Mouse (Mus musculus) MEL (cell line): ENCODE measurements around the gene Aatf. TPM values are rescaled to one million over a fixed set of nuclear protein-coding genes. Genes with fewer than 3 reads are reported as not detected.

ENCODE experiments used
- DNase-seq: peaks from one replicate; pipeline ENCODE4 v3.0.0; 2011; ENCODE audit warnings: low read depth, low spot score
- H3K27ac ChIP-seq: 2 replicates; pipeline ENCODE4 v1.5.1; 2012; ENCODE audit warnings: low read depth, mild to moderate bottlenecking, control low read depth, low read length, moderate library complexity; ENCODE audit not compliant: control insufficient read depth
- H3K27me3 ChIP-seq, 2 experiments: fragments of 150-350 bp in 1 of 2; sonication (generic) in 1 of 2; 2 replicates each; pipeline ENCODE4 v1.6.1; 2012; ENCODE audit warnings: low read length in 2 of 2, mild to moderate bottlenecking in 2 of 2, improper control_type of control experiment in 1 of 2, moderate library complexity in 1 of 2; ENCODE audit not compliant: insufficient read depth in 2 of 2, control insufficient read depth in 1 of 2
- H3K36me3 ChIP-seq, 2 experiments: 2 replicates each; pipeline ENCODE4 v1.6.1; 2012 to 2014; ENCODE audit warnings: low read length in 2 of 2, improper control_type of control experiment in 1 of 2, inconsistent platforms in 1 of 2, mild to moderate bottlenecking in 1 of 2; ENCODE audit not compliant: insufficient read depth in 2 of 2, control insufficient read depth in 1 of 2
- H3K4me1 ChIP-seq, 2 experiments: fragments of 150-350 bp in 1 of 2; sonication (generic) in 1 of 2; 2 replicates each; pipeline ENCODE4 v1.6.1; 2012; ENCODE audit warnings: low read length in 2 of 2, improper control_type of control experiment in 1 of 2, mild to moderate bottlenecking in 1 of 2; ENCODE audit not compliant: insufficient read depth in 2 of 2, control insufficient read depth in 1 of 2
- H3K4me3 ChIP-seq, 2 experiments: fragments of 150-350 bp in 1 of 2; sonication (generic) in 1 of 2; 2 replicates each; pipeline ENCODE4 v1.5.1; 2012; ENCODE audit warnings: low read depth in 2 of 2, low read length in 2 of 2, mild to moderate bottlenecking in 2 of 2, moderate library complexity in 2 of 2, control low read depth in 1 of 2, improper control_type of control experiment in 1 of 2; ENCODE audit not compliant: control insufficient read depth in 1 of 2, insufficient read depth in 1 of 2
- H3K79me2 ChIP-seq: 2 replicates; pipeline ENCODE4 v1.6.1; 2012; ENCODE audit warnings: mild to moderate bottlenecking, low read length, moderate library complexity; ENCODE audit not compliant: control insufficient read depth, poor library complexity, insufficient read depth
- H3K9ac ChIP-seq: 2 replicates; pipeline ENCODE4 v1.6.1; 2012; ENCODE audit warnings: low read depth, mild to moderate bottlenecking, control low read depth, low read length, moderate library complexity; ENCODE audit not compliant: control insufficient read depth, poor library complexity, severe bottlenecking
- H3K9me3 ChIP-seq: fragments of 150-350 bp; sonication (generic); replicated peaks from 2 replicates; pipeline ENCODE4 v1.6.1; 2012; ENCODE audit warnings: mild to moderate bottlenecking, low read length, improper control_type of control experiment, moderate library complexity; ENCODE audit not compliant: insufficient read depth
- CHD1 ChIP-seq: IDR thresholded peaks from 2 replicates; pipeline ENCODE4 v1.6.1; 2012; ENCODE audit warnings: low read depth, mild to moderate bottlenecking, inconsistent platforms, low read length, improper control_type of control experiment
- EP300 ChIP-seq, 2 experiments: IDR thresholded peaks; 2 replicates each; pipeline ENCODE4 v1.6.1; 2011; ENCODE audit warnings: improper control_type of control experiment in 2 of 2, low read length in 2 of 2, low read depth in 1 of 2, mild to moderate bottlenecking in 1 of 2
- ETS1 ChIP-seq: IDR thresholded peaks from 2 replicates; pipeline ENCODE4 v1.6.1; 2012; ENCODE audit warnings: low read depth, mild to moderate bottlenecking, inconsistent platforms, low read length, improper control_type of control experiment, moderate library complexity
- GABPA ChIP-seq: IDR thresholded peaks from 2 replicates; pipeline ENCODE4 v1.6.1; 2012; ENCODE audit warnings: low read depth, mild to moderate bottlenecking, inconsistent platforms, low read length, improper control_type of control experiment, moderate library complexity
- GATA1 ChIP-seq: IDR thresholded peaks from 2 replicates; pipeline ENCODE4 v1.6.1; 2011; ENCODE audit warnings: low read depth, low read length, improper control_type of control experiment
- HCFC1 ChIP-seq: IDR thresholded peaks from 2 replicates; pipeline ENCODE4 v1.6.1; 2012; ENCODE audit warnings: low read depth, mild to moderate bottlenecking, inconsistent platforms, low read length, improper control_type of control experiment, moderate library complexity
- JUND ChIP-seq: IDR thresholded peaks from 2 replicates; pipeline ENCODE4 v1.6.1; 2011; ENCODE audit warnings: low read depth, mild to moderate bottlenecking, improper control_type of control experiment, low read length
- KAT2A ChIP-seq: conservative IDR thresholded peaks from 2 replicates; pipeline ENCODE4 v1.6.1; 2012; ENCODE audit warnings: low read depth, low read length, improper control_type of control experiment, inconsistent platforms
- MAZ ChIP-seq: IDR thresholded peaks from 2 replicates; pipeline ENCODE4 v1.6.1; 2012; ENCODE audit warnings: low read depth, mild to moderate bottlenecking, inconsistent platforms, low read length, improper control_type of control experiment
- MYB ChIP-seq: IDR thresholded peaks from 2 replicates; pipeline ENCODE4 v1.6.1; 2011; ENCODE audit warnings: mild to moderate bottlenecking, low read depth, low read length, improper control_type of control experiment
- POLR2AphosphoS5 ChIP-seq: IDR thresholded peaks from 2 replicates; pipeline ENCODE4 v1.6.1; 2012; ENCODE audit warnings: low read depth, borderline replicate concordance, mild to moderate bottlenecking, inconsistent platforms, low read length, moderate library complexity, mixed read lengths
- SIN3A ChIP-seq: IDR thresholded peaks from 2 replicates; pipeline ENCODE4 v1.6.1; 2012; ENCODE audit warnings: low read length, improper control_type of control experiment, inconsistent platforms
- TBP ChIP-seq: IDR thresholded peaks from 2 replicates; pipeline ENCODE4 v1.8.0; 2011; ENCODE audit warnings: low read depth, low read length, improper control_type of control experiment
- USF1 ChIP-seq: IDR thresholded peaks from 2 replicates; pipeline ENCODE4 v1.6.1; 2014; ENCODE audit warnings: low read depth, mild to moderate bottlenecking, inconsistent platforms, low read length, improper control_type of control experiment, moderate library complexity
- USF2 ChIP-seq, 2 experiments: IDR thresholded peaks; 2 replicates each; pipeline ENCODE4 v1.6.1; 2011 to 2012; ENCODE audit warnings: improper control_type of control experiment in 2 of 2, low read length in 2 of 2, borderline replicate concordance in 1 of 2, inconsistent platforms in 1 of 2, low read depth in 1 of 2, mild to moderate bottlenecking in 1 of 2; ENCODE audit not compliant: insufficient read depth in 1 of 2
- ZKSCAN1 ChIP-seq: IDR thresholded peaks from 2 replicates; pipeline ENCODE4 v1.6.1; 2012; ENCODE audit warnings: low read depth, mild to moderate bottlenecking, inconsistent platforms, low read length, improper control_type of control experiment, moderate library complexity
- ZNF384 ChIP-seq: IDR thresholded peaks from 2 replicates; pipeline ENCODE4 v1.6.1; 2012; ENCODE audit warnings: low read depth, mild to moderate bottlenecking, inconsistent platforms, low read length, improper control_type of control experiment
- polyA plus RNA-seq, 2 experiments: library from polyadenylated mRNA; stranded (reverse) in 1 of 2; unstranded in 1 of 2; fragments of >175 nt in 1 of 2; fragments of >200 nt in 1 of 2; gene quantifications; 2 replicates each; pipeline versions ENCODE4 v1.2.1 to v1.2.4; 2012; ENCODE audit warnings: low replicate concordance in 2 of 2, low read depth in 1 of 2; ENCODE audit not compliant: insufficient read length in 2 of 2, insufficient read depth in 1 of 2, missing spikeins in 1 of 2
- total RNA-seq: library from RNA; depleted of rRNA; stranded (reverse); fragments of 300-350 nt; gene quantifications from 2 replicates; pipeline ENCODE4 v1.2.3, GENCODE M21; 2012

Gene Aatf
- total and polyA plus RNA-seq, 3 experiments, result 187 to 243 TPM; not detected in 1

- TF ChIP-seq USF2 (IDR thresholded peaks at IDR 0.05; ENCODE audit: borderline replicate concordance in 1 of 2, insufficient read depth in 1 of 2, low read depth in 1 of 2, low read length in 2 of 2) (no peak), MYB (peak; percentile 59), CHD1 (no peak), EP300 (IDR thresholded peaks at IDR 0.05; ENCODE audit: low read depth in 1 of 2, low read length in 2 of 2) (peak; percentile 85 to 93)
- TF ChIP-seq, all 39 proteins: peak for 11
Observed at GRCm38 (mm10) chr11:84476641-84477040, 36.7 kb downstream of the Aatf start (continued).

- no peaks in the 10 kb centered on the region for H3K9me3 ChIP-seq
- no peak for TF ChIP-seq HCFC1
- no peak for TF ChIP-seq SIN3A
- peak; percentile 55; the same call in 1 of the 2 replicates for TF ChIP-seq ZKSCAN1
- no peak for TF ChIP-seq JUND
- TF ChIP-seq EP300 (IDR thresholded peaks at IDR 0.05; ENCODE audit: low read depth in 1 of 2, low read length in 2 of 2), result peak in 1 of 2 experiments; percentile 48; a peak in 1 of 4 replicates
- 0 out of 2 replicates have a peak, but pooled peaks have one; percentile 28 for TF ChIP-seq ETS1
- TF ChIP-seq TBP, result no peak; the same call in 1 of the 2 replicates
- no peak for TF ChIP-seq POLR2AphosphoS5
- TF ChIP-seq USF1, result no peak
- TF ChIP-seq ZNF384, result peak; percentile 98
- peak; percentile 51; the same call in 1 of the 2 replicates for TF ChIP-seq GATA1
- TF ChIP-seq KAT2A, result no peak
- peaks cover 15 to 64% of the 10 kb centered on the region in 2 experiments for H3K36me3 ChIP-seq
Observed at GRCm38 (mm10) chr11:84475991-84476390, 37.3 kb downstream of the Aatf start.

GRCm38 (mm10) chr11:84473093-84473667 is 40.1 kb downstream of the Aatf start:
- Histone ChIP-seq H3K9me3 (no peaks in the 10 kb centered on the region), H3K36me3 (peaks cover 26 to 50% of the 10 kb centered on the region in 2 experiments), H3K4me3 (no peak overlapping the region), H3K27ac (no peak overlapping the region), H3K4me1 (peaks cover 23% of the 10 kb centered on the region in 2 experiments), H3K9ac (no peak overlapping the region), H3K79me2 (peaks cover 19% of the 10 kb centered on the region), H3K27me3 (no peaks in the 10 kb centered on the region)
- DNase-seq, result peak; percentile 45
- TF ChIP-seq MAZ, result 0 out of 2 replicates have a peak, but pooled peaks have one; percentile 32
- 0 out of 2 replicates have a peak, but pooled peaks have one; percentile 23 for TF ChIP-seq ETS1
- peak; percentile 49 for TF ChIP-seq GATA1
- no peak for TF ChIP-seq GABPA

More at GRCm38 (mm10) chr11:84475991-84476390, 37.3 kb downstream of the Aatf start:
- DNase-seq, result peak; percentile 75
- Histone ChIP-seq H3K4me3 (peak overlapping the region; percentile 32 to 50), H3K9ac (peak overlapping the region; percentile 55), H3K27me3 (no peaks in the 10 kb centered on the region), H3K4me1 (peaks cover 25 to 35% of the 10 kb centered on the region in 2 experiments), H3K27ac (peak overlapping the region; percentile 90), H3K79me2 (peaks cover 29% of the 10 kb centered on the region)
